8 mouse cellular contexts compared by ENCODE assay signal in the genomic region with DNA sequence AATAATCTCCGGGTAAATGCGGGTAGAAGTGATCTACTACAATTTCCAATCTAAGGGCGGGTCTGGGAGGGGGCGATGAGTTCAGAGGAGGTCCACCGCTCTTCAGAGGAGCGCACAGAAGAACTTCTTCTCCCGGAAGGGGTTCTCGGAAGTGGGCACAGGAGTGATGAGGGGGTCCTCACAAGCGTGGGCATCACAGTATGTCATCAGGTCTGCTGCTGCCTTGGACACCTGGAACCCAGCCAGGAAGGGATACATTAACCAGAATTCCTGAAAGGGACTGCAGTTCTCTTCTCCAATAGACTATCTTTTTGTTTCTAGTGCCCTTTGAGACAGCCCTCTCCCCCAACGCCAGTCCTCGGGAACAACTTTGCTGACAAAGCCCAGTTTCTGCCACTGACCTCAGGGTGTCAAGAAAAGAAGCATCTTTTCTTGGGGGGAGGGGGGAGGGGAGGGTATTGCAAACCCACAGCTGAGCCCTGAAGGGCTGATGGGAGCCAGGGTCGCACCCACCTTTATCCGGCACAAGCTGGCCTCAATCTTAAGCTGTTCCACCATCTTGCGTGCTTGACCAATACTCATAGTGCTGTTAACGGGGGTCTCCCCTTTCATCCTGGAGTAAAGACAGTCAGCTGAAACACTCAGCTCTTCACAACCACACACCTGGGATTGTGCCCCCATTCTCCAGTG. TPM values are rescaled to one million over a fixed set of nuclear protein-coding genes. Genes with fewer than 3 reads are reported as not detected.
DNase-seq lines count a peak whose midpoint lies in the region.
"Had no signal": no experiment of that assay in that cellular context is flagged by ENCODE, and none has a peak within 500 bp of the region (broad histone marks: within the 10 kb centered on the region; RNA-seq: fewer than 3 reads in every experiment).

No protein-coding gene starts in this region.

- H3K9me3 ChIP-seq in midbrain, embryonic 10.5 days (replicated peaks), result no peaks in the 10 kb centered on the region

- peaks cover 59% of the 10 kb centered on the region for H3K36me3 ChIP-seq in midbrain, embryonic 10.5 days

- no peaks in the 10 kb centered on the region for H3K27me3 ChIP-seq in midbrain, embryonic 10.5 days (ENCODE audit: low read depth, poor library complexity, severe bottlenecking)

- DNase-seq in thymus, postnatal 0 days (ENCODE audit: low spot score), result peak; percentile 39
- DNase-seq in thymus, postnatal 36 days, result no peak
- DNase-seq in cerebellum, postnatal 25 days, result peak; percentile 69 to 74
- peak; percentile 24 to 45 for DNase-seq in heart, postnatal 14 days
- DNase-seq in kidney, postnatal 36 days, result peak; percentile 83 to 84
- no peak for DNase-seq in midbrain, embryonic 10.5 days (ENCODE audit: low spot score)
- peak; percentile 54 for DNase-seq in testis, postnatal 14 days (ENCODE audit: low spot score)

- 20% methylated on average over 15 of the region's 15 CpGs for WGBS in midbrain, embryonic 10.5 days

- H3K4me1 ChIP-seq in midbrain, embryonic 10.5 days, result peaks cover 46% of the 10 kb centered on the region

- H3K4me3 ChIP-seq in midbrain, embryonic 10.5 days, result peak overlapping the region; percentile 61

- intact Hi-C loops in heart, postnatal 14 days (cut with DNase I), result no loop called here

- H3K27ac ChIP-seq in midbrain, embryonic 10.5 days (replicated peaks), result peak overlapping the region; percentile 98

RNA-seq across cellular contexts. Expression of a gene that starts 0.8 kb away (rescaled TPM):
- polyA plus RNA-seq in thymus, postnatal 0 days (2015; fragmentation: Nextera tagmentation; extraction: Ambion mirVana), result 0.36 and 0.66 TPM in 2 replicates
- not detected for total RNA-seq in heart, postnatal 14 days (2021)
- 60.0 and 104 TPM in 2 replicates for polyA plus RNA-seq in midbrain, embryonic 10.5 days (2016; fragmentation: Nextera tagmentation; extraction: Ambion mirVana)

RNA-seq across cellular contexts. Expression of a gene that starts 0.9 kb away (rescaled TPM):
- polyA plus RNA-seq in thymus, postnatal 0 days (2015; fragmentation: Nextera tagmentation; extraction: Ambion mirVana), result 54.6 and 63.0 TPM in 2 replicates
- total RNA-seq in heart, postnatal 14 days (2021), result 10 to 100 TPM; 21.3 to 28.0 TPM
- 55.2 and 63.4 TPM in 2 replicates for polyA plus RNA-seq in midbrain, embryonic 10.5 days (2016; fragmentation: Nextera tagmentation; extraction: Ambion mirVana)

RNA-seq across cellular contexts. Expression of a gene that starts 8.6 kb away (rescaled TPM):
- not detected in 2 replicates for polyA plus RNA-seq in thymus, postnatal 0 days (2015; fragmentation: Nextera tagmentation; extraction: Ambion mirVana)
- total RNA-seq in heart, postnatal 14 days (2021), result not detected
- polyA plus RNA-seq in midbrain, embryonic 10.5 days (2016; fragmentation: Nextera tagmentation; extraction: Ambion mirVana), result not detected in 2 replicates

RNA-seq across cellular contexts. Expression of a gene that starts 12.4 kb away (rescaled TPM):
- polyA plus RNA-seq in thymus, postnatal 0 days (2015; fragmentation: Nextera tagmentation; extraction: Ambion mirVana), result 0.78 and 1.1 TPM in 2 replicates
- total RNA-seq in heart, postnatal 14 days (2021), result 1 to 10 TPM; 3.4 to 5.4 TPM
- 0.57 TPM in 2 replicates for polyA plus RNA-seq in midbrain, embryonic 10.5 days (2016; fragmentation: Nextera tagmentation; extraction: Ambion mirVana)
- total RNA-seq: neutrophil, adult 5-6 weeks had no signal

RNA-seq across cellular contexts. Expression of a gene that starts 18.4 kb away (rescaled TPM):
- 4.3 and 5.3 TPM in 2 replicates for polyA plus RNA-seq in thymus, postnatal 0 days (2015; fragmentation: Nextera tagmentation; extraction: Ambion mirVana)
- 10 to 100 TPM; 48.5 to 51.1 TPM for total RNA-seq in heart, postnatal 14 days (2021)
- polyA plus RNA-seq in midbrain, embryonic 10.5 days (2016; fragmentation: Nextera tagmentation; extraction: Ambion mirVana), result 4.3 and 4.4 TPM in 2 replicates

Comparison
In these comparisons a context has a peak if more than half of its experiments do, and no peak if none do; other contexts are left out.
1. DNase-seq: peak in thymus, postnatal 0 days (single experiment), cerebellum, postnatal 25 days (2 of 2), heart, postnatal 14 days (2 of 2), kidney, postnatal 36 days (2 of 2) and testis, postnatal 14 days (single experiment); none in thymus, postnatal 36 days (0 of 2) and midbrain, embryonic 10.5 days (single experiment).
2. RNA of a gene that starts 0.8 kb away (polyA plus RNA-seq): 60.0 to 104 TPM in midbrain, embryonic 10.5 days; 0.36 to 0.66 TPM in thymus, postnatal 0 days; every median in the first group is over 10 times any median in the second.